Mouse (Mus musculus): ENCODE results near the gene Wars.

Gene Wars

GRCm38 (mm10) chr12:108906398-108906797, 12.4 kb upstream of the Wars start:
- no peak for DNase-seq

DNA sequence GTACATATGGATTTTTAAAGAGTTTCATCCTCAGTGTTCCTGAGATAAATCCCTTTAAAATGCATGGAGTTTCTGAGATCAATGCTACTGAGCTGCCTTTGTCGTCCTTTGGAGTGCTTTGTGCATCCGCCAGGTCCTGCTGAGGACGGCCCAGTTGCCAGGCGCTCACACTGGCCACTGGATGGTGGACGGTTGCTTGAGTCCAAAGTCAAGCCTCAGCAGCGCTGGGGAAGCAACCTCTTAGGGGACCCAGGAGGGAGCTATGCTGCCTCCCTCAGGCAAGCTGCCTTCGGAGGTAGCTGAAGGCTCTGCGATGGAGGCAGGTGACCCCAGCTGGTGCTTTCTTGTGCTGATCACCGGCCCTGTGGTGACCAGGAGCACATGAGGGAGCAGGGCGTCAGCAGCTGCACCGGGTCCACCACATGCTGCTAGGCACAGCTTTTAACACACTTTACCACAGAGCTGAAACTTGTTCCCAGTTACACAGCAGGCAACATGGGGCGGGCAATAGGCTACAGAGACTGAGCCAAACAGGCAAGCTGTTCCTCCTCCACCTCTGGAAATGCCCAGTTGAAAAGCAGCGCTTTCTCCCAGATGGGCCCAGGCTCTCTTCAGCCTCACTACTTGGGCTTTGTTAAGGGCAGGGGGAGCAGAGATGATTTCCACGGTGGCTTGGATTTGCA, 11.8 kb upstream of the Wars start:
- peak; percentile 55 to 73 for DNase-seq

DNA sequence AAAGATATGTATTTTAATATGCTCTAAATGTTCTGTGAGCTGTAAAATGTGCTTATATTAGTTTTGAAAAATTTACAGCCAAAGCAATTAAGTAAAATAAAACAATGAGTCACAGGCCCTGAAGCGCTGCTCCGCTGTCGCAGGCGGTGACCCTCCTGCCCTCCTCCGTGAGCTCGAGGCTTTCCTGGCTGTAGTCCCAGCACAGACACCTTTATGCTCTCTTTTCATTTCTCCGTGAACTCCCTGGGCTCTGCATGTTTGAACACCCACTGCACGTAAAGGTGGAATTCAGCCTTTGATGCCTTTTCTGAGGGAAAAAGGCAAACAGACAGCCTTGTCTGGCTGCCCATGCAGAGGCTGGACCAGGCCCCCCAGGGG, 10.3 kb upstream of the Wars start:
- peak; percentile 34 for DNase-seq

GRCm38 (mm10) chr12:108903600-108904275, 9.8 kb upstream of the Wars start:
- DNase-seq = peak; percentile 85 to 90

- DNase-seq = peak; percentile 69 to 76
Measured at GRCm38 (mm10) chr12:108902940-108903339, 9.0 kb upstream of the Wars start.

DNA sequence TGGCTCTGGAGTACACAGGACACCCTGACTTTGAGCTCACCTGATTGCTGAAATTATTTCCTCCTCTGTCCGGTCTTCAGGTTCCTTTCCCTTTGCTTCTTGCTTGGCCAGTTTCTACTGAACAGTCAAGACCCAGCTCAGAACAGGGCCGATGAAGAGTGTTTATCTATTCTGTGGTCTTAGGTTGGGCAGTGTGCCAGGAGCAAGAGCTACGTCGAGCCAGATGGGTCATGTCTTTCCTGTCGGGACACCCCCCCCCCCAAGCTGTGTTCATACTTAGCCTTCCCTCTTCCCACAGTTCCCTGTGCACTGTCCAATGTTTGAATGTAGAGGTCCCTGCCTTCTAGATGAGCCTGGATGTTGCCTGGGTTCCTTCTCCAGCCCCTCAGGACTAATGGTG, 7.4 kb upstream of the Wars start:
- no peak for DNase-seq

DNA sequence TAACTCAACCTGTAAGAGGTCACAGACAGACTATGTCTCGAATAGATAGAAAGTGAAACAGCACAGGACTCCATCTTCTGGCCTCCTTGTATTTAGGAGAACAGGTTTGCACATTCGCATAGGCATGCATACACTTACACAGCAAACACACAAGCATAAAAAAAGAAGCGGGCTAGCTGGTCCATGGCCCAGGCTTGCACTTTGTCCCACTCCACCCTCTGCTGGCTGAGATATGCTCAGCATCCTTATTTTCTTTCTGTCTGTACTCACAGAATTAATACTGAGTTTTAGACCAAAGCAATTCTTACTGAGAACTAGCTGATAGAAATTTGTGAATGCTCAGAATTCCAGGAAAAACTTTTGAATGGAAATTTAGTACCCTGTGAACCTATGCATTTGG, 2.0 kb upstream of the Wars start:
- DNase-seq = peak; percentile 58 to 61

DNA sequence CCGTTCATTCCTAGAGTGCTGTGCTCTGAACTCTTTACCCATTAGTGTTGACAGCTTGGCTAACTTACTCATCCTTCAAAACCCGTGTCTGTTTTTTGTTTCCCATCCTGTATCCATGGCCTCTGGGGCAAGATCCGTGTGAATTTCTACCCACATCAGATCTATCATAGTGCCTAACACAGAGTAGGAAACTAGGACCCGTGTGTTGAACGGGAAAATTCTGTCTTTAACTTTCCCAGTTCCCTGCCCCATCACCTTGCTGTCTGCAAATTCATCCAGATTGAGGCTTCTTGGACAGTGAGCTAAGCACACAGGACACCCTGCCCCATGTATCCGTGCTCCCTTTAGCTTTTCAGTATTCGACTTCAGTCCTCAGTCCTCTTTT, 450 bp upstream of the Wars start:
- no peak for DNase-seq

DNA sequence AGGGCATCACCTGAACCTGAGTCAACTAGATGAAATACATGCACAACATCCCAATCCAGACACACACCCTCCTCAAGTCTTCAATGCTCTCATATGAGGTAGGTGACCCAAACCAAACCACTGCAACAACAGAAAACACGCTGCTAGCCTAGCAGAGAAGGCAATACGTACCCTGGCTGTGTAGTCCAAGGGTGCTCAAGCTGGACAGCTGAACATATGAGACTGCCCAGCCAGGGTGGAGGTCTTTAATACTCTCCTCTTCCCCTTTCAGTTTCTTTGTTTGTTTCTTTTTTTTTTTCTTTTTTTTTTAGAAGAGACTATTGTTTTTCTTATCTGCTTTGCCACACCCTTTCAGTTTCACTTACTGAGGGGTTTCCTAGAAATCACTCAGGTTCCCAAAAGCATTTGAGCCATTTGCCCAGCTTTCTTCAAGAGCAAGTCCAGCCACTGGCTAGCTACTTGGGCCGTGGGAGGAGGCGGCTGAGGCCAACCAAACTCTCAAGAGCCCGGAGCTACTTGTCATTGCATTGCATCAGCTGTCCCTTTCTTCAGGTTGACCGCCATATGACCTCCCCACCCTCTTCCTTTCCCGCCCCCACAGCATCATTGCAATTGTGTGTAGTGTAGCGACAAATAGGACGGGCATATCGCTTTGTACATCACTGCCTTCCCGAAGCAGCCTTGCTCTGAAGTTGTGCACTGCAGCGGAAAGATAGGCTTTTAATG, 822 bp downstream of the Wars start, which contains the start of gene Wdr25:
Gene Wdr25 (plus strand): TSS at position 643 of the 726 bp plus-strand sequence.
- no peak for DNase-seq

GRCm38 (mm10) chr12:108888632-108889031, 5.3 kb downstream of the Wars start:
- no peak for DNase-seq

GRCm38 (mm10) chr12:108887077-108887476, 6.9 kb downstream of the Wars start:
- no peak for DNase-seq

DNA sequence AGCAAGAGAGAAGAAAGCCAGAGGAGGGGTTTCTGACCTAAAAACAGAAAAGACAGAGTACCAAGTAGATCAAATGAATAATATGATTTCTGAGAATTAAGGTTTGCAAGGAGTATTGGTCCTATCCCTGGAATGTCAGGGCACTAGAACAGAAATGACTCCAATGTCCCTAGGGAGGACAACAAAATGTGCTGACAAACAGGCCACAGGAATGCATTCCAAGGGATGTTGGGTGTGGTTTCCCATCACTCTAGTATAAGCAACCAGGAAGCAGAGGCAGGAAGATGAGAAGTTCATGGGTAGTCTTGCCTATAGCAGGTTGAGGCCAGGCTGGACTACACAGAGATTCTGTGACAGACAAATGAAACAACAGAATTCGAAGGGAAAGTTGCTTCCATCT, 8.1 kb downstream of the Wars start:
- no peak for DNase-seq

- no peak for DNase-seq
Measured at GRCm38 (mm10) chr12:108882776-108883175, 11.2 kb downstream of the Wars start.

DNA sequence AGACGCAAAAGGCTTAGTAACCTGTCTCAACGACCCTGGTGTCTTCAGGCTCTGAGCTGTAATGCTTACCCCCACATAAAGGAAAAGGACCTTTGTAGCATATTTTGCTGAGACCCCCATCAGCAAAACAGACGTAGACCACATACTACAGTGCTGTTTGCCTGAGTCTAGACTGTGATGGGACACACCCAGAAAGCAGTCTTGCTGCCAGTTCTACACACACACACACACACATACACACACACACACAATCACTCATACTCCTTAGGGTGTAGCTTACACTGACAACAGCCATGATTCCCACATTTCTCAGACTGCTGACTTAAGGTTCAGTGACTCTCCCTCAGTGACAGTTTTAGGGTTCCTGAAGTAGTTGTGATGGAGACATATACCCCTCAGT, 12.8 kb downstream of the Wars start:
- DNase-seq = no peak

DNA sequence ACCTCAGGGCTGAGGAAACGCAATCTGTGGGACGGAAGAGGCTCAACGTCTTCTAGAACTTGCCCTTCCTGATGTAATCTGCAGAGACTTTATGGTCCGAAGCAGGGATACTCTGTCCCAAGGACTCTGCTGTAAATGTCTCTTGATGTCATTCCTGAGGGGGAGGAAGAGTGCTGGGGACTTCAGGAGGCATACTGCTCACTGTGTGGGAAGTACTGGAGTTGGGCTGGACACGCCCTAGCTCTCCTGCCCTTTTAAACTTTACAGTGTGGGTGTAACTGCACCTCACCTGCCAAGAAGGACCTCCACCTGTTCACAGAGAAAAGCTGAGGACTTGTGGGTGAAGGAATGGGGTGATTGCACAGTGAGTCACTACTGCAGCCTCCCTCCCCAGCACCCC, 13.4 kb downstream of the Wars start:
- no peak for DNase-seq

DNA sequence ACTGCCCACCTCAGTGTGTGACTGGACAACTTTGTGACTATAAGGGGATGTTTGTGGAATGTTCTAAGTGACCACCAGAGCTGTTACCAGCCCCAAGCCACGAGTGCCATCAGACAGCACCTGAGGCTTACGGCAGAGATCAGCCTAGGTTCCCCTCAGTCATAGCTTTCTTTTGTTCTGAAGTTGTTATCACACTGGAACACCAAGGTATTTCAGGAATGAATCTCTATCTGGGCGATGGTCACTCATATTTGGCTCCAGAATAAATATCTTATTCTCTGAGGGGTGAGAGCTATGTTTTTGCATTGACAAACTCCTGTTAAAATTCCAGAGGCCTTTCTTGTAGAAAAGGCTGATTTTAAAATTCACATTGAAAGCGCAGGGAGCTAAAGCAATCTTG, 14.8 kb downstream of the Wars start:
- no peak for DNase-seq

- DNase-seq = no peak
Measured at GRCm38 (mm10) chr12:108873122-108873521, 20.9 kb downstream of the Wars start.

GRCm38 (mm10) chr12:108869575-108869974, 24.4 kb downstream of the Wars start:
- DNase-seq = peak; percentile 42 to 59

DNA sequence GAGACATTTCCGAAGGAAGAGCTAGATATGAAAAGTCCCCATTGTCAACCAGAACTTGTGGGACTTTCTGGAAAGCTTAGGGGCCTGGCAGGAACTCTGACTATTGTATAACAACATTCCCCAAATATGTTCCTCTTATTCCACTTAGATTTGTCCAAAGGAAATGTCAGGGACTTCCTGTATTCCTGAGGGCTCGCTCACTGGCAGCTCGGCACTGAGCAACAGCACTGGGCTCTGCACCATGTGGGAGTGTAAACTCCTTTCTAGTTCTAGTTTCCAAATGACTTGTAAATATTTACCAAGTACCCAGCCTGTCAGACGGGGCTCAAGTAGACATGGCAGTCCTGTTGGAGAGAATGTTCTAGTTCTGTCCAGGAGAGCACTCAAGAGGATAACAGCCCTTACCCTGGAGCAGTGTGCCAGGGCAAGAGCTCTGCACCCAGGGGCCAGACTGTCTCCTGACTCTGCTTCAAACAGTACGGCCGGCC, 28.9 kb downstream of the Wars start:
- no peak for DNase-seq

DNA sequence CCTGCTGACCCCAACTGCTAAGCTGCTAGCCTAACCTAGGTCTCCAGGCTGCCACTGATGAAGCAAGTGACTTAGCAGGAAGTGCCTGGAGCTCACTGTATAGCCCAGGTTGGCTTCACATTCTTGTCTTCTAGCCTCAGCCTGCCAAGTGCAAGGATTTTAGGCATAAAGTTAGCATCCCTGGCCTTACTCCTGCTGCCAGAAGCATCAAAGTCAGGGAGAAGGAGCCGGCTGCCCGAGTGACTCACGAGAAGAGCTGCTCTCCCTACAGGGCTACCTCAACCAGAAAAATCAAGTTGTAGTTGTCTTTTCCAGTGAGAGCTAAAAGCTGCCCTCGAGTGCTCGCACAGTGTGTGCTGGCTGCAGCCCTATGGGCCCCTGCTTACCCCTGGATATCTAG, 35.5 kb downstream of the Wars start:
- no peak for DNase-seq

- no peak for DNase-seq
Measured at GRCm38 (mm10) chr12:108857589-108858184, 36.3 kb downstream of the Wars start.

- DNase-seq = no peak
Measured at GRCm38 (mm10) chr12:108857109-108857508, 36.9 kb downstream of the Wars start.

- no peak for DNase-seq
Measured at GRCm38 (mm10) chr12:108856186-108856585, 37.8 kb downstream of the Wars start.

Measured in cerebellum, postnatal 10 days (tissue).